Mouse (Mus musculus) heart, adult 2 months (tissue): Measurements from ENCODE around the gene Akr1b10. TPM values are rescaled to one million over a fixed set of nuclear protein-coding genes. Genes with fewer than 3 reads are reported as not detected.

Source experiments
- DNase-seq, 2 experiments: peaks; one replicate each; pipeline ENCODE4 v3.0.0; 2021
- H3K27ac ChIP-seq: fragments of 200-600 bp; 2 replicates; pipeline ENCODE4 v1.8.1; 2022
- H3K27me3 ChIP-seq: fragments of 200-500 bp; 2 replicates; pipeline ENCODE4 v1.6.1; 2012; ENCODE audit warnings: mild to moderate bottlenecking, low read length, inconsistent platforms, mixed read lengths; ENCODE audit not compliant: control insufficient read depth, insufficient read depth
- H3K36me3 ChIP-seq: fragments of 200-500 bp; 2 replicates; pipeline ENCODE4 v1.6.1; 2012; ENCODE audit warnings: low read length, inconsistent platforms; ENCODE audit not compliant: control insufficient read depth, insufficient read depth
- H3K4me1 ChIP-seq: fragments of 200-500 bp; 2 replicates; pipeline ENCODE4 v1.6.1; 2011; ENCODE audit warnings: low read length; ENCODE audit not compliant: control insufficient read depth, insufficient read depth
- H3K4me3 ChIP-seq: fragments of 200-600 bp; 2 replicates; pipeline ENCODE4 v1.8.1; 2022
- H3K79me2 ChIP-seq: fragments of 200-500 bp; replicated peaks from 2 replicates; pipeline ENCODE4 v1.6.1; 2012; ENCODE audit warnings: mild to moderate bottlenecking, inconsistent platforms, low read length, moderate library complexity, mixed read lengths; ENCODE audit not compliant: control insufficient read depth, insufficient read depth
- H3K9ac ChIP-seq: fragments of 200-500 bp; 2 replicates; pipeline ENCODE4 v1.6.1; 2012; ENCODE audit warnings: low read depth, mild to moderate bottlenecking, control low read depth, inconsistent platforms, low read length, mixed read lengths
- CTCF ChIP-seq: fragments of 200-600 bp; IDR thresholded peaks from 2 replicates; pipeline ENCODE4 v1.8.1; 2022; ENCODE audit warnings: antibody characterized with exemption, mild to moderate bottlenecking, moderate library complexity
- EP300 ChIP-seq: fragments of 200-500 bp; IDR thresholded peaks from 2 replicates; pipeline ENCODE4 v1.6.1; 2011; ENCODE audit warnings: low read depth, low read length, control low read depth; ENCODE audit not compliant: insufficient read depth
- POLR2A ChIP-seq: fragments of 200-500 bp; IDR thresholded peaks from 2 replicates; pipeline ENCODE4 v1.6.1; 2011; ENCODE audit warnings: mild to moderate bottlenecking, low read depth, low read length, control low read depth; ENCODE audit not compliant: insufficient read depth
- WGBS: fragments of 180-500 bp; shearing (Covaris S2); methylation state at CpG from one replicate; pipeline ENCODE4 v1.1.7; 2018; 5-methylcytosine and 5-hydroxymethylcytosine counted together
- intact Hi-C: fragments of 180-260 bp; cut with DNase I; formaldehyde crosslinking; loops from one replicate; pipeline ENCODE4 v1.15.1; 2025
- long read RNA-seq: library from polyadenylated mRNA; stranded (forward); transcript quantifications from one replicate; pipeline ENCODE4 v2.0.0, GENCODE M21; 2021
- polyA plus RNA-seq: library from polyadenylated mRNA; depleted of rRNA; stranded (reverse); fragments of >200 nt; gene quantifications from 2 replicates; pipeline ENCODE4 v1.2.3, GENCODE M21; 2012; rRNA removed
- total RNA-seq, 2 experiments: library from RNA; stranded (reverse); gene quantifications; 2 replicates each; pipeline ENCODE4 v1.2.3; 2021

Akr1b10 gene
- total RNA-seq: 10 to 100 TPM; 53.8 to 63.5 TPM
- 50.5 and 89.4 TPM in 2 replicates for polyA plus RNA-seq
- long read RNA-seq, transcript Akr1b10-201 (10 exons, 1,371 nt): major isoform, 29 of 30 reads
- long read RNA-seq, partial matches to known transcripts: 0 of 30 reads
- long read RNA-seq, other reads (novel, unspliced or antisense): 0 of 30 reads

DNA sequence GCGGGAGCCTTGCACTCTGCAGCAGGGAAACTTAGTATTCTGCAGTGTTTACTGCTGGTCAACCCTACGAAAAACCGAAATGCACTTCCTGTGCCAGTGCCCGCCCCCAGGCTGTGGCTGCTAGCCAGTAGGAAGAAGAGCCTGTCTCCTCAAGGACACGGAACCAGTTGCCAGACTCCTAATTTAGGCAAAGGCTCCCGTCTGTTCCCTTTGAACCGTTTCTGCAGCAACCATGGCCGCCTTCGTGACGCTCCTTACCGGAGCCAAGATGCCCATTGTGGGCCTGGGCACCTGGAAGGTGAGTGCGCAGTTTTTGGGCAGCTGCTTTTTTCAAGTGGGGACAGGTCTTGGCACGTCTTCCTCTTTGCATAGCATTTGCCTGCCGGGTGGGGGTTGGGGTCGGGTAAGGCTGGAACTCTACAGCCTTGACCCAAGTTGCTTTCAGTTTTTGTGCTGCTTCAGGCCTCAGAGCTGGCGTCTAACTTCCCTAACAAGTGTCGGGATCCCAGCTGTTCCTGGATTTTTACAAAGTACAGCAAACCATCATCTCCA, at the start of gene Akr1b10:
Akr1b10 (plus strand) TSS at position 109 of the 552 bp plus-strand sequence.
- Histone ChIP-seq H3K27ac (peak within 1 kb of the TSS; percentile 86), H3K4me3 (peak within 1 kb of the TSS; percentile 70), H3K36me3 (no peaks in the 10 kb centered on the region), H3K79me2 (no peaks in the 10 kb centered on the region), H3K27me3 (no peaks in the 10 kb centered on the region), H3K9ac (peak within 1 kb of the TSS; percentile 49), H3K4me1 (no peaks in the 10 kb centered on the region; the same call in 1 of the 2 replicates)
- WGBS: under 1% methylated on average over 17 of the region's 17 CpGs
- intact Hi-C loops: no loop called here
- TF ChIP-seq EP300: 0 out of 2 replicates have a peak, but pooled peaks have one; percentile 5
- no peak for TF ChIP-seq CTCF
- TF ChIP-seq POLR2A: peak; percentile 54; the same call in 1 of the 2 replicates
- DNase-seq: peak; percentile 84 to 88

DNA sequence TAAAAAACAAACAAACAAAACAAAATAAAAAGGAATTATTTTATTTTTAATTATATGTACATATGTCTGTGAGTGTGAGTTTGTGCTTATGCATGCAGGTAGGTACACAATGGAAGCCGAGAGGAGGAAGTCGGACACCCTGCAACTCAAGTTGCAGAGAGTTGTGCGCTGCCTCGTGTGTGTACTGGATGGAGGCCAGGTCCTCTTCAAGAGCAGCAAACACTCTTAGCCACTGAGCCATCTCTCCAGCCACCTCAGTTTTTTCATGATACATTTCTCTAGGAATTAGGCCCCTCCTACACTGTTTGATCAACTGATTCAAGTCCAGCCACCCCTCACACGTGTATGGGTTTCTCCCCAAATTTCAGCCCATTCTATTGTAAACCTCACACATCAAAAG, 49.3 kb upstream of the Akr1b10 start:
- Histone ChIP-seq H3K27ac (no peak overlapping the region), H3K4me3 (no peak overlapping the region), H3K79me2 (no peaks in the 10 kb centered on the region), H3K36me3 (no peaks in the 10 kb centered on the region), H3K9ac (no peak overlapping the region), H3K4me1 (no peaks in the 10 kb centered on the region; the same call in 1 of the 2 replicates), H3K27me3 (no peaks in the 10 kb centered on the region)
- intact Hi-C loops: no loop called here
- 56% methylated on average over 5 of the region's 5 CpGs for WGBS
- TF ChIP-seq CTCF (no peak), POLR2A (no peak), EP300 (no peak)
- DNase-seq: no peak

DNA sequence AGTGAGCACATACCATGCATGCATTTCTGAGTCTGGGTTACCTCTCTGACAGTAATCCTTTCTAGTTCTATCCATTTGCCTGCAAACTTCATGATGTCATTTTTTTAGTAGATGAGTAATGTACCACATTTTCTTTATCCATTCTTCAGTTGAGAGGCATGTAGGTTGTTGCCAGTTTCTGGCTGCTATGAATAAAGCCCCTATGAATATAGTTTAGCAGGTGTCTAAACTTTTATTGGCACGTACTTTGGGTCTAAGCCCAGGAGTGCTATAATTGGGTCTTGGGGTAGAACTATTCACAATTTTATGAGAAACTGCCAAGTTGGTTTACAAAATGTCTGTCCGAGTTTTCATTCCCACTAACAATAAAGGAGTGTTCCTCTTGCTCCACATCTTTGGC, 46.2 kb upstream of the Akr1b10 start:
- no peak overlapping the region for H3K9ac ChIP-seq
- H3K36me3 ChIP-seq: no peaks in the 10 kb centered on the region
- no peak overlapping the region for H3K4me3 ChIP-seq
- H3K27me3 ChIP-seq: no peaks in the 10 kb centered on the region
- H3K4me1 ChIP-seq: no peaks in the 10 kb centered on the region
- no peak for DNase-seq
- no peaks in the 10 kb centered on the region for H3K79me2 ChIP-seq
- no peak overlapping the region for H3K27ac ChIP-seq
- intact Hi-C loops: no loop called here
- 60% methylated on average over 2 of the region's 2 CpGs for WGBS
- no peak for TF ChIP-seq EP300
- no peak for TF ChIP-seq CTCF
- no peak for TF ChIP-seq POLR2A

DNA sequence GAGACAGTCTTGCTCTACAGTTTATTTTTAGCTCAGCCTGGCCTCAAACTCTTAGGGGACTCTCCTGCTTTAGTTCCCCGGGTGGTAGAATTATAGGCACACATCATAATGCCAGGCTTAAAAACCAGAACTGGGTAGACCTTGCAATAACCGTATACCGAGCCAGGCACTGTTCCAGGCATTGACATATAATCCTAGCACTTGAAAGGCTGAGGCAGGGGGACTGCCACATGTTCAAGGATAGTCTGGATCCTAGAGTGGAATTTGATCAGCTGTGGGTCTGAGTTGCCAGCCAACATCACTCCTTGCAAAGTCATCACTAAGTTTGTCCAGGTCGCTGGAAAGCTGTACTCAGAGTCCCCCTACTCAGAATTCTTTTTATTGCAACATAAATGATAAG, 42.0 kb upstream of the Akr1b10 start:
- intact Hi-C loops: loop anchor here (2.0 kb wide), 1 partner anchor 21 kb away; no protein-coding TSS in a partner anchor
- no peaks in the 10 kb centered on the region for H3K27me3 ChIP-seq
- no peak overlapping the region for H3K4me3 ChIP-seq
- WGBS: 68% methylated on average over 4 of the region's 4 CpGs
- no peak for DNase-seq
- no peak for TF ChIP-seq CTCF
- no peak for TF ChIP-seq POLR2A
- no peak for TF ChIP-seq EP300
- H3K36me3 ChIP-seq: no peaks in the 10 kb centered on the region
- H3K4me1 ChIP-seq: no peaks in the 10 kb centered on the region
- H3K9ac ChIP-seq: no peak overlapping the region
- no peak overlapping the region for H3K27ac ChIP-seq
- no peaks in the 10 kb centered on the region for H3K79me2 ChIP-seq

DNA sequence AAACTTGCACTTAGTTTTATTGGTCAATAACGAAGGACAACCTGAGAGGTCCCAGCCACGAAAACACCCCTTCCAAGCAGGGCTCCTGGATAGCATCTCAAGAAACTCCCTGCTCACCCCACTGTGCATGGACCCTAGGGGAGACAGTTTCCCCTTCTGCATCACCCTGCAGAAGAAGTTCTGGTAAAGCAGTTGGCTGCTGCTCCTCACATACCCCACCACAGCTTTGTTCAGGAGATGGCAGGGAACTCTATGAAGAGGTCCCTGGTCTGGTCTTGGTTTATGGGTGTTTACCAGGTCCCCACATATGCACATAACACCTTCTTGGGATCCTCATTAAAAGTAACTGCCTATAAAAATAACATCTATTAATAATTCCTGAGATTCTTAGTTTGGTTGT, 41.5 kb upstream of the Akr1b10 start:
- Histone ChIP-seq H3K79me2 (no peaks in the 10 kb centered on the region), H3K36me3 (no peaks in the 10 kb centered on the region), H3K27ac (no peak overlapping the region), H3K4me1 (no peaks in the 10 kb centered on the region), H3K9ac (no peak overlapping the region), H3K4me3 (no peak overlapping the region), H3K27me3 (no peaks in the 10 kb centered on the region)
- 97% methylated on average over 2 of the region's 2 CpGs for WGBS
- no peak for DNase-seq
- TF ChIP-seq EP300 (no peak), POLR2A (no peak), CTCF (no peak)
- intact Hi-C loops: loop anchor here (2.0 kb wide), 1 partner anchor 22 kb away; no protein-coding TSS in a partner anchor

DNA sequence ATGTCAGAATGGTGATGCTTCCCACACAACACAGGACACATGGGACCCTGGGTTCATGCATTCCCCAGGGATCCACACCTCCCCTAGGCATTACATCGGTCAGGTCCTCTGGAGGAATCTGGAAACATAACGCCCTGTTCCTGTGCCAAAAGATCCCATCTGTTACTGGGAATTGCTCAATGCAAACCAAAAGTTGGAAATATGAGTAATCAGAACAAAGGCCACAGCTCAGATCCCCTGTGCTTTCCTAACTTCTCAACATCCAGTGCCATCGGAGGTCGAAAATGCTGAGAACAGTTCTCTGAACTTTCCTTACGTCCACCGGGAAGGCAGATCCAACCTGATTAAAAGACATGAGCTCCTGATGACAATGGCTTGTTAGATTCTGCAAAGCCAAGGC, 40.6 kb upstream of the Akr1b10 start:
- H3K4me3 ChIP-seq: no peak overlapping the region
- TF ChIP-seq EP300 (no peak), CTCF (no peak)
- no peak overlapping the region for H3K9ac ChIP-seq
- H3K27me3 ChIP-seq: no peaks in the 10 kb centered on the region
- no peaks in the 10 kb centered on the region for H3K4me1 ChIP-seq
- DNase-seq: no peak
- no peak overlapping the region for H3K27ac ChIP-seq
- 73% methylated on average over 6 of the region's 6 CpGs for WGBS
- intact Hi-C loops: loop anchor here (2.0 kb wide), 1 partner anchor 23 kb away; no protein-coding TSS in a partner anchor
- H3K79me2 ChIP-seq: no peaks in the 10 kb centered on the region
- no peaks in the 10 kb centered on the region for H3K36me3 ChIP-seq
